Mouse (Mus musculus) right cerebral cortex, postnatal 36 days (tissue): ENCODE data around the gene Terf2.
"Not testable (repeated sequence)": the region's sequence is repeated elsewhere in the genome, so short reads cannot be mapped to it uniquely, and the experiment has no call there.

ENCODE experiments used
- DNase-seq, 2 experiments: peaks; one replicate each; pipeline ENCODE4 v3.0.0; 2022; ENCODE audit warnings: low spot score in 2 of 2, mixed read lengths in 1 of 2

Terf2 gene

DNA sequence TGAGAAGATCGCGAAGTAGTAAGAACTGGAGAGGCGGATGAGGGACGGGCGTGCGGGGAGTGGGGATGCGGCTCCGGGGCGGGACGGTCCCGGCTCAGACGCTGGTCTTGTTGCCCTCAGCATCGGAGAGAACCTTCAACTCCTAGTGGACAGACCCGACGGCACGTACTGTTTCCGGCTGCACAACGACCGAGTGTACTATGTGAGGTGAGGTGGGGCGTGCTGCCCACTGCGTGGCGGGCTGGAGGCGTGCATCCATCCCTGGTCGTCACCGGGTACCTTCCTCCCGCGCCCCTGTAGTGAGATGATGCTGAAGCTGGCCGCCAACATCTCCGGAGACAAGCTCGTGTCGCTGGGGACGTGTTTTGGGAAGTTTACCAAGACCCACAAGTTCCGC lies 39.4 kb downstream of the Terf2 start:
- DNase-seq, result no peak

DNA sequence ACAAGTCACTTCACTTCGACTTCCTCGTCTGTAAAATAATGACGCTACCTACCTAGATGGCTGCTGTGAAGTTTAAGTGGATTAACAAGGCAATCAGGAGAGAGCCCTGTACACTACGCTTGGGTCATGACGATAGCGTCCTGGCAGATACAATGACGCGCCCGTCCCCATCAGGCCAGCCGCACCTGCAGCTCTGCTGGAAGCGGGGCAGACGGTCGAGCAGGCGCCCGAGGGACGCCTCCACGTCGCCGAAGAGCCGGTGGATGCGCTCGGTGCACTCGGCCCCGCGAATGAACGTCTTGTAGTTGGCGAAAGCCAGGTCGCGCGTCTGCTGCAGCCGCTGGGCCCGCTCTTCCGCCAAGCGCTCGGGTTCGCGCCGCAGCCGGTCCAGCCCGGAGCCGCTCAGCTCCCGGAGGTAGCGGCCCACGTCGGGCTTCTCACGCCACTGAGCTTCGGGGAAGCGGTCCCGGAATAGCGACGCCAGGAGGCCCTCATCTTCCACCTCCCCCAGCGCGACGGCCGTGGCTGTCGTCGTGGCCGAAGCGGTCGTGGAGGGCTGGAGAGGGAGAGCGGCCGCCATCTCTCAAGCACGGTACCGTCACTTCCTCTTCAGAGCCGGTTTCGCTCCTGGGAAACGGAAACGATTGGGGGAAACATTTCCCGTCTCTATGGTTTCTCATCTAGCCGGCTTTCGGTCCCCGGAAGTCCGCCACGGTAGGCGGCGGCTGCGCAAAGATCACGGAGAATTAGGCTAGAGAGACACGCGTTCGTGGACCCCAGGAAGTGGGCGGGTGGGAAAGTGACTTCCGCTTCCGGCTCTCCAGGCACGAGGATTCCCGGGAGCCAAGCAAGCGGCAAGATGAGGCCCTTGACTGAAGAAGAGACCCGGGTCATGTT lies 40.0 kb downstream of the Terf2 start, which contains the start of the genes Cog8 and Nip7:
Cog8 (minus strand) TSS at position 614 of the 897 bp plus-strand sequence.
Nip7 (plus strand) TSS at position 802 of the 897 bp plus-strand sequence.
- DNase-seq, result peak; percentile 96 to 98

GRCm38 (mm10) chr8:107052046-107052445 lies 44.3 kb downstream of the Terf2 start:
- DNase-seq, result no peak

- no peak for DNase-seq
Measured at GRCm38 (mm10) chr8:107049480-107049879, 46.9 kb downstream of the Terf2 start.

DNA sequence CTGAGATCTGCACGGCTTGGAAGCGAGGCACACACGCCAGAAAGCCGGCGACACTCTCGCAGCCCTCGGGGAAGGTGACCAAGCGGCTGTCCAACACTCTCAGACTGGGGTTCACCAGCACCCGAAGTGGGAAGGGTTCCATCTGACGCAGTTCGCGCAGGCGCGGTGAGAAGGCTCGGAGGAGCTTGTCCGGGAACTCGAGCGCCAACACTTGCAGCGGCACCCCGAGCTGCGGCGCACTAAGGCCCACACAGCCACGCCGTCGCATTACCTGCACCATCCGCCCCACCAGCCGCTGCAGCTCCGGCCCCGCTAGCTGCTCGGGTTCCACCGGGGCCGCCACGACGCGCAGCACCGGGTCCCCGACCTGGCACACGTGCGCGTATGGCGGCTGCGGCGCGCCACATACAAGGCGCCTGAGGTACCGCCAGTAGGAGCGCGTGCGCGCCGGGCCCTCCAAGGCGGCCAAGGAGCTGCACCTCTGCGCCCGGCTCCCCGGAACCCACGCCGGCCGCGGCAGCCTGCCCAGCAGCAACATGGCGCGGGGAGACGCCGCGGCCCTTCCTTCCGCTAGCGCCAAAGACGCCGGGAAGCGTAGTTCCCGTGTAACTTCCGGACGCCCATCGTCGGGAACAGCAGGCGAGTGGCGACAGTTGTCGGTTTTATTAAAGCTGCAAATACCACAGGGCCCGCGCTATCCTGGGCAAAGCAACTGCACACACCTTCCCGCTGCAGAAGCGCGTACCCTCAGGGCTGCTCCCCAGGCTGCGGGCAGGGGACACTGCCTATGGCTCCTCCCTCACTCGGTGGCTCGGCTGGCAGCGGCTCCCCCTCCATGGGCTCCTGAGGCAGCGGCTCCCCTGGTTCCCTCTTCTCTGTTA lies 48.0 kb downstream of the Terf2 start, which contains the start of gene Pdf:
Pdf (minus strand) TSS at position 554 of the 881 bp plus-strand sequence.
- DNase-seq, result peak; percentile 79 to 83

DNA sequence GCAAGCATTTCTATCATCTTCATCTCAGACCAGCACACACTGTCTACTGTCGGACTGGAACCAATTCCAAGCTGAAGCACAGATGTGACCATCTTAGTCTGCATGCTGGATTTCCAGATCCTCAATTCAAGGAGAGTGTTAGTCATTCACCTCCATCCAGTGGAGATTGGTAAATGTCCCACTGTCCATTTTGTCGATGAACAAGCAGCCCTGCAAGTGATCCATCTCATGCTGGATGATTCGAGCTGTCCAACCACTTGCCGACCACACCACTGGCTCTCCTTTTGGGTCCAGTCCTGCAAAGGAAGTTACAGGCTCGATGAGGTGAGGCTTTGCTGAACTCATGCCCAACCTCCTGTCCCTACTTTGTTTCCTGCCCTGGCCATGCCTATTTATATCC lies 49.4 kb downstream of the Terf2 start:
- no peak for DNase-seq

DNA sequence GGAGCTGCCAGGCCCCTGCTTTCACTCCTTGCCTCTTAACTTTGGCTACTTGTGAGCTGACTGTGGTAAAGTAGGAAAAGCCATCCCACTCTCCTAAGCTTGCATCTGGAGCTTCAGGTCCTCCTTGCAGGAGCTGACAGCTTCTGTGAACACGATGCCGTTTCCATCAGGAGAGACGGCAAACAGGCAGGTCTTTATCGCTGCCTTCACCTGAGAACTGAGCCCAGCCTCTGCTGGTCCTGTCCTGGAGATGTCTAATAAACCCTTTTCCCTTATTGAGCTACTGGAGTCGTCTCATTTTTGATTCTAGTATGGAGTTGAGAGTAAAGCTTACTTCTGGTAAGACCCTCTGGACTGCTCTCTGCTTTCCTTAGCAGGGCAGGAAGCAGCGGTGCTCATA lies 50.9 kb downstream of the Terf2 start:
- DNase-seq, result no peak

GRCm38 (mm10) chr8:107040632-107041031 lies 55.7 kb downstream of the Terf2 start:
- DNase-seq, result no peak

- DNase-seq, result no peak
Measured at GRCm38 (mm10) chr8:107036626-107037025, 59.7 kb downstream of the Terf2 start.

DNA sequence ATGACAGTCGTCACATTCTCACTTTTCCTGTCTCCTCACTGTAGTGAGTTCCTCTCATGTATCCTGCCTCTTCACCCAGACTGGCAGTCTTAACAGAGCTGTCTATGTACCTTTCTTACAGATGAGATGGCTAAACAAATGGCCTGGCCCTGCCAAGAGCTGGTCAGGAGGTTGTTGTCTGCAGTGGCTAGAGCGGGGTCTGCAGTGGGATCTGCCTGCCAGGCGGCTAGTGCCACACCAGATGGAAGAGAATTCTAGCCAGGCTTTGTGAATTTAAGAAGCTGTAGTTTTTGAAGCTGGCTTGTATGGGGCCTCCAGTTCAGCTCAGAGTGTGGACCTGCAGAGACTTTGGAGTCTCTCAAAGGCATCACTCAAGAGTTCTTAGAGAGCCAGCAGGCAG lies 60.7 kb downstream of the Terf2 start:
- DNase-seq, result no peak

DNA sequence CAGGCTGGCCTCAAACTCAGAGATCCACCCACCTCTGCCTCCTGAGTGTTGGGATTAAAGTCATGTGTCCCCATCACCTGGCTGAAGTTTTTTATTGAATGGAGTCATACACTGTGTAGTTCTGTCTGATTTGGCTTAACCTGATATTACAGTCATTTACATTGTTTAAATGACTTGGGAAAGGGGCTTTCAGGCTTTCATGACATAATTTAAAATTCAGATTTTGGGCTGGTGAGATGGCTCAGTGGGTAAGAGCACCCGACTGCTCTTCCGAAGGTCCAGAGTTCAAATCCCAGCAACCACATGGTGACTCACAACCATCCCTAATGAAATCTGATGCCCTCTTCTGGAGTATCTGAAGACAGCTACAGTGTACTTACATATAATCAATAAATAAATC lies 62.7 kb downstream of the Terf2 start:
- not testable (repeated sequence) for DNase-seq

DNA sequence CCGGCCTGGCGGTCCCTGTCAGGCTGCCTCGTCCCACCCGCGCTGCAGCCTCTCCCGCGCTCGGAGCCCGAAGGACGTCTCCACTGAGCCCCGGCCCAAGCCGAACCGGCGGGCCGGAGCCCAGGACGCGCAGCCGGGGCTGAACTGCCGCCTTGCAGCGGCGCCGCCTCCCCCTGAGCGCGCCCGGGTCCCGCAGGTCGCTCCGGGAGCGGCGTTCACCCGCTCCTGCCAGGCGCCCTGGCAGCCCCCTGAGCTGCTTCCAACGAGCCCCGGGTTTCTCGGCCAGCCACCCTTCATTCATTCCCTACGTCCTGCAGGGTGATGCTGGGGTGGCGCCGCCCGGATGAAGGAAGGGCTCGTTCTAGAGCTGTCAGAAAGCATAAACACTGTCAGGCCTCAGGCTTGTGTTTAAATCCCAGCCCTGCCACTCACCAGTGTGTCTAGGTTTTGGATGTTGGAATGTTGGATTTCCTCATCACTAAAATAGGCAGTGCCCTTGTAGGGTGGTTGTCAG lies 64.7 kb downstream of the Terf2 start:
- peak; percentile 10 to 14 for DNase-seq

DNA sequence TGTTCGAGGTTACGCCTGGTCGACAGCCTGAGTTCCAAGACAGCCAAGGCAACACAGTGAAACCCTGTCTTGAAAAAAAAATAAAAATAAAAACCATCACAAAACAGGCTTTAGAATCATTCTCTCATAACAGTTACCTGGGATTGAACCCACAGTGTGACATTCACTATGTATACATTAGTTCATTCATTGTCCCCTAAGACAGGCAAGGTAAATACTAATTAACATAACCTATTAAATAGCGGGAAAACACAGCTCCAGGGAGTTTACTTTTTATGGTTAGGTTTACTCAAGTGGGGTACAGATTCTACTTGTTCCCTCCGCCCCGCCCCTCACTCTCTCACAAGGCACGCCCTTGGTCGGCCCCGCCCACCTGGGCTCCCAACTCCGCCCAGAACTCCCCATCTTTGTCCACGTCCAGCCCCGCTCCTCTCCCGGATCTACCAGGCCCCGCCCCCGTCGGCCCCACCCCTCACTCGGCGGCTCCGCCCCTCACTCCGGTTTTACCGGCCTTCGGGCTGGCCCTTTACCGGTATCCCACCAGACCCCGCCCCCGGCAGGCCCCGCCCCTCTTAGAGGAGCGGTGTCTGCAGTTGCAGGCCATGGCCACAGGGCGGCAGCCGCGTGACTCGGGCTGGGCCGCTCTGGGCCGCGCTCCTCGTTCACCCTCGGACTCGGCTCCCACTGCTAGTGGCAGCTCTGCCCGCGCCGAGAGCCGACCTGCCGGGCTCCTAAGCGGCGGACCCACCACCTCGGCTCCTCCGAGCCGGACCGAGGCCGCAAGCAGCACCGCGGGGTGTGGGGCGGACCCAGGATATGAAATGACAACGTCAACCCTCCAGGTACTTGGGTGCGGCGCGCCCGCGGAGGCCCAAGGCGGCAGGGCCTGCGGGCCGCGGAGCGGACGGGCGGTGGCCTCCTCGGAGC lies 65.4 kb downstream of the Terf2 start, which contains the start of gene Vps4a:
Vps4a (plus strand) TSS at position 573 of the 927 bp plus-strand sequence.
- DNase-seq, result peak; percentile 91 to 92

DNA sequence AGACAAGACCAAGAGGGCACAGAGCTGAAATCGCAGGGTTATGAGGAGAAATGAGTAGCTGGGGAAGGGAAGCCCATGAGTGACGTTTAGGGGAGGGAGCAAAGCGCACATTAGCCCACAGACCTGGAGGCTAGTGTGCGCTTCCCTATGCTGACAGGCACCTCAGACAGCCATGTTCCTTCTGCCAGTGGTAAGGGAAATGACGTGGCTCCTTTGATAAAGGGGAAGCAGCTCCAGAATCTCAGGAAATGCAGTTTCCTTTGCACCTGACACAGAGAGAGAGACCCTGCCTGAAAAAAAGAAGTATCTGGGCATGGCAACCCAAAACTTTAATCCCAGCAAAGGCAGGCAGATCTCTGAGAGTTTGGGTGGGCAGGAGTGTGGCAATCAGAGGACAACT lies 66.3 kb downstream of the Terf2 start:
- no peak for DNase-seq

GRCm38 (mm10) chr8:107029310-107029709 lies 67.0 kb downstream of the Terf2 start:
- no peak for DNase-seq

- no peak for DNase-seq
Measured at GRCm38 (mm10) chr8:107023479-107023878, 72.9 kb downstream of the Terf2 start.
